8 mouse cellular contexts compared by ENCODE assay signal in genomic region chr8:11008379-11008775, GRCm38 (mm10). TPM values are rescaled to one million over a fixed set of nuclear protein-coding genes. Genes with fewer than 3 reads are reported as not detected.
DNase-seq lines count a peak whose midpoint lies in the region; ATAC-seq and TF ChIP-seq lines count a peak whose summit lies in the region.

Gene Irs2 (minus strand): TSS chr8:11008458.

- H3K9me3 ChIP-seq in hindbrain, embryonic 14.5 days (ENCODE audit: control insufficient read depth, low read length): no peaks in the 10 kb centered on the region
- no peaks in the 10 kb centered on the region for H3K9me3 ChIP-seq in liver, postnatal 0 days (ENCODE audit: low read length)

- peaks cover 25% of the 10 kb centered on the region for H3K4me1 ChIP-seq in thymus, adult 2 months (replicated peaks; ENCODE audit: control insufficient read depth, insufficient read depth, low read length)
- H3K4me1 ChIP-seq in hindbrain, embryonic 14.5 days (replicated peaks; ENCODE audit: control insufficient read depth, insufficient read depth, low read length): peaks cover 58% of the 10 kb centered on the region
- peaks cover 31% of the 10 kb centered on the region for H3K4me1 ChIP-seq in liver, postnatal 0 days (ENCODE audit: insufficient read depth)

- no peaks in the 10 kb centered on the region for H3K36me3 ChIP-seq in thymus, adult 2 months (ENCODE audit: control insufficient read depth, insufficient read depth, low read length)
- H3K36me3 ChIP-seq in hindbrain, embryonic 14.5 days (replicated peaks; ENCODE audit: control insufficient read depth, insufficient read depth): no peaks in the 10 kb centered on the region
- H3K36me3 ChIP-seq in liver, postnatal 0 days (replicated peaks; ENCODE audit: insufficient read depth, low read length): peaks cover 23% of the 10 kb centered on the region

- peak within 1 kb of the TSS; percentile 32; the same call in 1 of the 2 replicates for H3K27ac ChIP-seq in thymus, adult 2 months (ENCODE audit: control insufficient read depth, insufficient read depth, low read length)
- peak within 1 kb of the TSS; percentile 100 for H3K27ac ChIP-seq in hindbrain, embryonic 14.5 days
- H3K27ac ChIP-seq in liver, postnatal 0 days (ENCODE audit: low read depth): peak within 1 kb of the TSS; percentile 99

- no peak for TF ChIP-seq EP300 in liver, postnatal 0 days (IDR thresholded peaks at IDR 0.05; ENCODE audit: low read depth)

- H3K4me2 ChIP-seq in hindbrain, embryonic 14.5 days (replicated peaks): peak within 1 kb of the TSS; percentile 93
- peak within 1 kb of the TSS; percentile 82 for H3K4me2 ChIP-seq in liver, postnatal 0 days (ENCODE audit: low read depth, low read length)

- peak; percentile 12 for ATAC-seq in hindbrain, embryonic 14.5 days (ENCODE audit: low FRiP score)
- peak; percentile 2 for ATAC-seq in liver, postnatal 0 days

- 3% methylated on average over 60 of the region's 64 CpGs for WGBS in thymus, adult 2 months
- under 1% methylated on average over 56 of the region's 64 CpGs for WGBS in hindbrain, embryonic 14.5 days
- 0% methylated on average over 11 of the region's 64 CpGs for WGBS in liver, postnatal 0 days (ENCODE audit: insufficient replicate concordance)

- peak within 1 kb of the TSS; percentile 88 for H3K9ac ChIP-seq in hindbrain, embryonic 14.5 days
- peak within 1 kb of the TSS; percentile 90 for H3K9ac ChIP-seq in liver, postnatal 0 days (replicated peaks)

- no peak for TF ChIP-seq CTCF in thymus, adult 2 months (IDR thresholded peaks at IDR 0.05; ENCODE audit: borderline replicate concordance, control insufficient read depth, extremely low read depth, insufficient read depth, low read length, poor library complexity)
- no peak for TF ChIP-seq CTCF in liver, postnatal 0 days (IDR thresholded peaks at IDR 0.05; ENCODE audit: low read depth)

- no peaks in the 10 kb centered on the region for H3K27me3 ChIP-seq in thymus, adult 2 months (ENCODE audit: control insufficient read depth, insufficient read depth, low read length)
- H3K27me3 ChIP-seq in hindbrain, embryonic 14.5 days (ENCODE audit: control insufficient read depth, insufficient read depth, low read length): no peaks in the 10 kb centered on the region
- H3K27me3 ChIP-seq in liver, postnatal 0 days (ENCODE audit: insufficient read depth, low read length): no peaks in the 10 kb centered on the region

- no peak for TF ChIP-seq POLR2A in thymus, adult 2 months (IDR thresholded peaks at IDR 0.05; ENCODE audit: control insufficient read depth, extremely low read depth, insufficient read depth, low read length, poor library complexity)

- DNase-seq in adrenal gland, adult 18-20 months (ENCODE audit: low spot score in 2 of 2): no peak
- DNase-seq in adrenal gland, adult (ENCODE audit: inconsistent age in 2 of 2, low spot score in 1 of 2): no peak
- no peak for DNase-seq in thymus, adult 2 months
- no peak for DNase-seq in thymus, postnatal 10 days (ENCODE audit: low spot score in 2 of 2)
- no peak for DNase-seq in hindbrain, embryonic 14.5 days (ENCODE audit: low spot score)
- DNase-seq in liver, postnatal 0 days: no peak
- no peak for DNase-seq in urinary bladder, postnatal 25 days (ENCODE audit: low spot score)
- no peak for DNase-seq in cerebellum, adult 8-10 months

- peak within 1 kb of the TSS; percentile 78 for H3K4me3 ChIP-seq in thymus, adult 2 months (ENCODE audit: control insufficient read depth, insufficient read depth, low read length)
- peak within 1 kb of the TSS; percentile 90 for H3K4me3 ChIP-seq in hindbrain, embryonic 14.5 days (replicated peaks; ENCODE audit: low read length)
- H3K4me3 ChIP-seq in liver, postnatal 0 days (ENCODE audit: low read depth, low read length): peak within 1 kb of the TSS; percentile 72

RNA-seq across cellular contexts. Expression of gene Irs2, which starts in this region (rescaled TPM):
- total RNA-seq in adrenal gland, adult 18-20 months (2021): 10 to 100 TPM; 34.3 to 52.8 TPM
- 17.1 and 20.4 TPM in 2 replicates for polyA plus RNA-seq in thymus, adult 2 months (2012; rRNA removed)
- 5.4 and 5.8 TPM in 2 replicates for polyA plus RNA-seq in hindbrain, embryonic 14.5 days (2014; fragmentation: Nextera tagmentation; extraction: Ambion mirVana)
- 4.4 and 5.7 TPM in 2 replicates for polyA plus RNA-seq in liver, postnatal 0 days (2015; fragmentation: Nextera tagmentation; extraction: Ambion mirVana)

Comparison
In these comparisons a context has a peak if more than half of its experiments do, and no peak if none do; other contexts are left out.
1. H3K27ac ChIP-seq: peak in every context shown above with its lines; median percentile 100 in hindbrain, embryonic 14.5 days; 99 in liver, postnatal 0 days; 32 in thymus, adult 2 months.